9 mouse cellular contexts compared by ENCODE assay signal in the genomic region with DNA sequence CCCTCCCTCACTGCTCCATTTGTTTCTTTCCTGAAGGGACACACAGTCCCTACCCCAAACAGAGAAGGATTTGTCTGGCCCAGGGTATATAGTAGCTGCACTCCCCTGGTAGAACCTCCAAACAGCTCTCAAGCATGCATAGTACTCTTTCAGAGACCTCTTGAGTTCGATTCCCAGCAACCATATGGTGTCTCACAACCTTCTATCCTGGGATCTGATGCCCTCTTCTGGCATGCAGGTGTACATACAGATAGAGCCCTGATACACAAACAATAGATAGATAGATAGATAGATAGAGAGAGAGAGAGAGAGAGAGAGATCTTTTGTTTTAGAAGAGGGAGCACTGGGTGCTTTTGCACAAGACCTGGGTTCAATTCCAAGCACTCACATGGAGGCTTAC.
DNase-seq lines count a peak whose midpoint lies in the region; ATAC-seq lines count a peak whose summit lies in the region.
"Had no signal": no experiment of that assay in that cellular context is flagged by ENCODE, and none has a peak within 500 bp of the region (broad histone marks: within the 10 kb centered on the region; RNA-seq: fewer than 3 reads in every experiment).

No protein-coding gene starts in this region.

- WGBS in heart, embryonic 10.5 days, result 87% methylated on average over 1 of the region's 1 CpGs
- WGBS in lung, embryonic 16.5 days, result 79% methylated on average over 1 of the region's 1 CpGs
- WGBS in hindbrain, embryonic 12.5 days, result 88% methylated on average over 1 of the region's 1 CpGs
- WGBS in midbrain, embryonic 16.5 days, result 90% methylated on average over 1 of the region's 1 CpGs

- H3K4me2 ChIP-seq in lung, embryonic 16.5 days (ENCODE audit: low read depth, low read length), result no peak overlapping the region
- H3K4me2 ChIP-seq in hindbrain, embryonic 12.5 days (replicated peaks), result no peak overlapping the region
- H3K4me2 ChIP-seq in midbrain, embryonic 16.5 days (ENCODE audit: low read length), result no peak overlapping the region
- H3K4me2 ChIP-seq: liver, embryonic 15.5 days had no signal

- H3K27me3 ChIP-seq in heart, embryonic 10.5 days (ENCODE audit: insufficient read depth, poor library complexity, severe bottlenecking), result no peaks in the 10 kb centered on the region
- H3K27me3 ChIP-seq in lung, embryonic 16.5 days (ENCODE audit: control insufficient read depth, insufficient read depth, low read depth, low read length), result no peaks in the 10 kb centered on the region
- no peaks in the 10 kb centered on the region for H3K27me3 ChIP-seq in hindbrain, embryonic 12.5 days
- H3K27me3 ChIP-seq in midbrain, embryonic 16.5 days (ENCODE audit: control insufficient read depth, insufficient read depth, low read depth, low read length), result no peaks in the 10 kb centered on the region

- peaks cover 71% of the 10 kb centered on the region for H3K4me1 ChIP-seq in heart, embryonic 10.5 days
- H3K4me1 ChIP-seq in lung, embryonic 16.5 days (replicated peaks; ENCODE audit: control insufficient read depth, insufficient read depth, low read length), result peaks cover 36% of the 10 kb centered on the region
- H3K4me1 ChIP-seq in hindbrain, embryonic 12.5 days, result peaks cover 64% of the 10 kb centered on the region
- peaks cover 80% of the 10 kb centered on the region for H3K4me1 ChIP-seq in midbrain, embryonic 16.5 days (ENCODE audit: control insufficient read depth, insufficient read depth, low read length)

- DNase-seq in heart, embryonic 10.5 days (ENCODE audit: low spot score), result no peak
- DNase-seq in heart, postnatal 25 days (ENCODE audit: low spot score), result no peak
- no peak for DNase-seq in lung, postnatal 25 days (ENCODE audit: low spot score)
- DNase-seq in right cerebral cortex, postnatal 10 days (ENCODE audit: low spot score in 2 of 2), result no peak
- no peak for DNase-seq in adipocyte (ENCODE audit: low spot score)

- no peak for ATAC-seq in lung, embryonic 16.5 days (ENCODE audit: low read depth)
- no peak for ATAC-seq in hindbrain, embryonic 12.5 days (ENCODE audit: low FRiP score)
- ATAC-seq in midbrain, embryonic 16.5 days, result no peak

- intact Hi-C loops in heart, postnatal 25 days (cut with DNase I), result no loop called here

- H3K36me3 ChIP-seq in heart, embryonic 10.5 days, result no peaks in the 10 kb centered on the region
- H3K36me3 ChIP-seq in lung, embryonic 16.5 days (ENCODE audit: control insufficient read depth, insufficient read depth, low read length), result no peaks in the 10 kb centered on the region
- H3K36me3 ChIP-seq in hindbrain, embryonic 12.5 days, result no peaks in the 10 kb centered on the region
- no peaks in the 10 kb centered on the region for H3K36me3 ChIP-seq in midbrain, embryonic 16.5 days (ENCODE audit: control insufficient read depth, insufficient read depth, low read length)
- H3K36me3 ChIP-seq: liver, embryonic 15.5 days had no signal

- H3K27ac ChIP-seq in heart, embryonic 10.5 days, result peak overlapping the region; percentile 86
- H3K27ac ChIP-seq in lung, embryonic 16.5 days (ENCODE audit: low read length), result peak overlapping the region; percentile 86
- 0 out of 2 replicates have a peak overlapping the region, but pooled peaks have one; percentile 64 for H3K27ac ChIP-seq in hindbrain, embryonic 12.5 days
- peak overlapping the region; percentile 85 for H3K27ac ChIP-seq in midbrain, embryonic 16.5 days (ENCODE audit: low read length)

- no peak overlapping the region for H3K4me3 ChIP-seq in heart, embryonic 10.5 days
- no peak overlapping the region for H3K4me3 ChIP-seq in lung, embryonic 16.5 days (ENCODE audit: low read length)
- no peak overlapping the region for H3K4me3 ChIP-seq in hindbrain, embryonic 12.5 days
- no peak overlapping the region for H3K4me3 ChIP-seq in midbrain, embryonic 16.5 days (ENCODE audit: low read depth, low read length)
- H3K4me3 ChIP-seq: liver, embryonic 15.5 days had no signal

- H3K9ac ChIP-seq in lung, embryonic 16.5 days (ENCODE audit: low read length), result no peak overlapping the region
- H3K9ac ChIP-seq in hindbrain, embryonic 12.5 days, result no peak overlapping the region
- H3K9ac ChIP-seq in midbrain, embryonic 16.5 days (ENCODE audit: low read depth, low read length), result no peak overlapping the region
- H3K9ac ChIP-seq: liver, embryonic 15.5 days had no signal

- H3K9me3 ChIP-seq in heart, embryonic 10.5 days, result no peaks in the 10 kb centered on the region
- H3K9me3 ChIP-seq in lung, embryonic 16.5 days (ENCODE audit: control insufficient read depth, low read length), result no peaks in the 10 kb centered on the region
- H3K9me3 ChIP-seq in hindbrain, embryonic 12.5 days (replicated peaks), result no peaks in the 10 kb centered on the region
- no peaks in the 10 kb centered on the region; the same call in 1 of the 2 replicates for H3K9me3 ChIP-seq in midbrain, embryonic 16.5 days (replicated peaks; ENCODE audit: control insufficient read depth, low read length, poor library complexity, severe bottlenecking)
- H3K9me3 ChIP-seq: liver, embryonic 15.5 days had no signal
